Mouse (Mus musculus): Measurements from ENCODE around the gene B4gat1. TPM values are rescaled to one million over a fixed set of nuclear protein-coding genes. Genes with fewer than 3 reads are reported as not detected.

The B4gat1 gene
- total and polyA plus RNA-seq, 2 experiments: 11.8 to 20.1 TPM

GRCm38 (mm10) chr19:5079279-5079678 lies 40.7 kb downstream of the B4gat1 start:
- H3K4me1 ChIP-seq (ENCODE audit: control insufficient read depth, insufficient read depth, low read length): no peaks in the 10 kb centered on the region
- H3K27me3 ChIP-seq (ENCODE audit: control insufficient read depth, insufficient read depth, low read length): peaks cover 11% of the 10 kb centered on the region
- 87% methylated on average over 1 of the region's 1 CpGs for WGBS
- no peak for TF ChIP-seq CTCF (IDR thresholded peaks at IDR 0.05; ENCODE audit: low read depth, low read length)
- TF ChIP-seq POLR2A (IDR thresholded peaks at IDR 0.05; ENCODE audit: extremely low read depth, insufficient read depth, low read length): no peak
- no peak for DNase-seq (ENCODE audit: extremely low read depth, low read depth, low spot score)
- no peak overlapping the region for H3K4me3 ChIP-seq (ENCODE audit: insufficient read depth, low read depth, low read length)
- no peaks in the 10 kb centered on the region for H3K79me2 ChIP-seq (ENCODE audit: control insufficient read depth, insufficient read depth, low read length)
- no peaks in the 10 kb centered on the region for H3K36me3 ChIP-seq (ENCODE audit: control insufficient read depth, insufficient read depth, low read length)
- no peak overlapping the region for H3K27ac ChIP-seq (replicated peaks; ENCODE audit: insufficient read depth, low read depth, low read length)
- no peak overlapping the region for H3K9ac ChIP-seq (ENCODE audit: low read depth, low read length)

DNA sequence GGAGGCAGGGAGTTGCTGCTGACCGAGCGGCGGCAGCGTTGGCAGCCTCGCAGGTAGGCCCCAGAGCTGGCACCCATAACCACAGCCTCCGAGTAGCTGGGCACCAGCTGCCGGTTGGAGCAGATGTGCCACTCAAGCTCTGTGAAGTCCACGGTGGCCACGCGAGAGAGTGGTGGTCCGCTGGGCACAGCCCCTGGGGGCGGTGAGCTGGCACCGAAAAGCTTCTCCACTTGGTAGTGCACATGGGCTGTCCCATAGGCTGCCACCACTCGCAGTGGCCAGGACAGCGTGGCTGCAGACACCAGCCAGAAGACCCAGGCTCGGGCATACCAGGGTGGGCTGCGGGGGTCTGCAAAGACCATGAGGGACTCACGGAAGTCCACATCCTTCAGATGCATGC lies 43.4 kb downstream of the B4gat1 start:
- TF ChIP-seq POLR2A (IDR thresholded peaks at IDR 0.05; ENCODE audit: extremely low read depth, insufficient read depth, low read length) (no peak), CTCF (IDR thresholded peaks at IDR 0.05; ENCODE audit: low read depth, low read length) (no peak)
- Histone ChIP-seq H3K79me2 (ENCODE audit: control insufficient read depth, insufficient read depth, low read length) (no peaks in the 10 kb centered on the region), H3K4me1 (ENCODE audit: control insufficient read depth, insufficient read depth, low read length) (peaks cover 3% of the 10 kb centered on the region; the same call in 1 of the 2 replicates), H3K27me3 (ENCODE audit: control insufficient read depth, insufficient read depth, low read length) (peaks cover 16% of the 10 kb centered on the region), H3K27ac (replicated peaks; ENCODE audit: insufficient read depth, low read depth, low read length) (no peak overlapping the region), H3K9ac (ENCODE audit: low read depth, low read length) (no peak overlapping the region), H3K36me3 (ENCODE audit: control insufficient read depth, insufficient read depth, low read length) (no peaks in the 10 kb centered on the region), H3K4me3 (ENCODE audit: insufficient read depth, low read depth, low read length) (no peak overlapping the region)
- 50% methylated on average over 18 of the region's 18 CpGs for WGBS
- no peak for DNase-seq (ENCODE audit: extremely low read depth, low read depth, low spot score)

DNA sequence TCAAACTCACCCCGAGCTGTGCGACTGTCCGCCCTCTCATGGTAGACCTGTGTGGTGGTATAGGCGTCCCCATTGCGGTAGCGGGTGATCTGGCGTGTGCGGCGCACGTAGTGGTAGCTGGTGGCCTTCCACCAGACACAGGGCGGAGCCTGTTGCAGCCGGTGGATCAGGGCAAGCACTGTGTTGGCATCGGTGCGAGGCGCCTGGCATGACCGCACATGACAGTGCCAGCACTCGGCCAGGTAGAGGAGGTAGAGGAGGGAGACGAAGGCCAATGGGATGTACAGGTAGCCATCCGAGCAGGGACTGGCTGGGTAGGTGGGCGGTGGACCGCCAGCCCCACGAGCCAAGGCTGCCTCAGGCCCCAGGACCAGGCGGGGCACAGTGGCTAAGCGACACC lies 44.0 kb downstream of the B4gat1 start:
- H3K79me2 ChIP-seq (ENCODE audit: control insufficient read depth, insufficient read depth, low read length): no peaks in the 10 kb centered on the region
- TF ChIP-seq POLR2A (IDR thresholded peaks at IDR 0.05; ENCODE audit: extremely low read depth, insufficient read depth, low read length) (no peak), CTCF (IDR thresholded peaks at IDR 0.05; ENCODE audit: low read depth, low read length) (no peak)
- DNase-seq (ENCODE audit: extremely low read depth, low read depth, low spot score): no peak
- peaks cover 16% of the 10 kb centered on the region for H3K27me3 ChIP-seq (ENCODE audit: control insufficient read depth, insufficient read depth, low read length)
- H3K9ac ChIP-seq (ENCODE audit: low read depth, low read length): no peak overlapping the region
- H3K4me3 ChIP-seq (ENCODE audit: insufficient read depth, low read depth, low read length): no peak overlapping the region
- no peaks in the 10 kb centered on the region for H3K36me3 ChIP-seq (ENCODE audit: control insufficient read depth, insufficient read depth, low read length)
- peaks cover 5% of the 10 kb centered on the region for H3K4me1 ChIP-seq (ENCODE audit: control insufficient read depth, insufficient read depth, low read length)
- H3K27ac ChIP-seq (replicated peaks; ENCODE audit: insufficient read depth, low read depth, low read length): no peak overlapping the region
- WGBS: 52% methylated on average over 24 of the region's 24 CpGs

DNA sequence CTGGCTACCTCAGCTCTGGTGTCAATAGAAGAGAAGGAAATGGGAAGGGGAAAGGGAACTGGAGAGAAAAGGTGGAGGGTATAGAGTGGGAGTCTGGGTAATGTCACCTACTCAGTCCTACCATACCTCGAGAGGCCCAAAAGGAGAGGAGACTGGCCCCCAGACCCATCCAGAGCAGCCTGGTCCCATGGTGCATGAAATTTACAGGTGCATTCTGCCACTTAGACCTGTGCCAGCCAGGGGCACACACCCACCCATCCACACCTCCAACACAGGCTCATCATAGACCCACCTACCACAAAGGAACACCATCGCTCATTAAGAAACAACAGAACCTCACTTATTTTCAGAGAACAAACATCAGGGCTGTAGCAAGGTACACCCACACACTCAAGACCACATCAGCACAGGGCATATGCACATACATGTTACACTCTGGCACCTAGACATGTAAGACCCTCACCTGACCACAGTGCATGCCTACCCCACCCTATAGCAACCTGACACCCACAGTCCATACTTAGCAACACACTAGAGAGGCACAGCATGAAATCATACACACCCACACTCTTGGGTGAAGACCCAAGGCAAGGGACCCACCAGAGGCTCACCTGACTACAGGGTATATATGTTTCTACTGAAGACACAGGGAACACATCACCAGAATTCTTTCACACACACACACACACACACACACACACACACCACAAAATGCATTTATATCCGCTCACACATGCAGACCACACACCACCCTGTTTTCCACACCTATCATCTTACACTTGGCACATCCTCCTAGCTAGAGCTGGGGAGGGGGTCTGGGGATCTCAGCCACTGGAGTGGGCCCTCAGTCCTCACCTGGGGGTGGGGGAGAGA lies 45.6 kb downstream of the B4gat1 start:
- no peak for TF ChIP-seq POLR2A (IDR thresholded peaks at IDR 0.05; ENCODE audit: extremely low read depth, insufficient read depth, low read length)
- no peak for TF ChIP-seq CTCF (IDR thresholded peaks at IDR 0.05; ENCODE audit: low read depth, low read length)
- H3K27ac ChIP-seq (replicated peaks; ENCODE audit: insufficient read depth, low read depth, low read length): no peak overlapping the region
- DNase-seq (ENCODE audit: extremely low read depth, low read depth, low spot score): no peak
- no peak overlapping the region for H3K4me3 ChIP-seq (ENCODE audit: insufficient read depth, low read depth, low read length)
- peaks cover 10% of the 10 kb centered on the region for H3K4me1 ChIP-seq (ENCODE audit: control insufficient read depth, insufficient read depth, low read length)
- no peaks in the 10 kb centered on the region for H3K79me2 ChIP-seq (ENCODE audit: control insufficient read depth, insufficient read depth, low read length)
- H3K36me3 ChIP-seq (ENCODE audit: control insufficient read depth, insufficient read depth, low read length): no peaks in the 10 kb centered on the region
- no peak overlapping the region for H3K9ac ChIP-seq (ENCODE audit: low read depth, low read length)
- WGBS: 71% methylated on average over 3 of the region's 3 CpGs
- H3K27me3 ChIP-seq (ENCODE audit: control insufficient read depth, insufficient read depth, low read length): peaks cover 16% of the 10 kb centered on the region

GRCm38 (mm10) chr19:5084834-5085144 lies 46.2 kb downstream of the B4gat1 start:
- peak overlapping the region; percentile 71; the same call in 1 of the 2 replicates for H3K9ac ChIP-seq (ENCODE audit: low read depth, low read length)
- no peaks in the 10 kb centered on the region for H3K36me3 ChIP-seq (ENCODE audit: control insufficient read depth, insufficient read depth, low read length)
- peaks cover 16% of the 10 kb centered on the region for H3K27me3 ChIP-seq (ENCODE audit: control insufficient read depth, insufficient read depth, low read length)
- peaks cover 11% of the 10 kb centered on the region for H3K4me1 ChIP-seq (ENCODE audit: control insufficient read depth, insufficient read depth, low read length)
- peak overlapping the region; percentile 69; the same call in 1 of the 2 replicates for H3K4me3 ChIP-seq (ENCODE audit: insufficient read depth, low read depth, low read length)
- WGBS: 6% methylated on average over 15 of the region's 15 CpGs
- H3K79me2 ChIP-seq (ENCODE audit: control insufficient read depth, insufficient read depth, low read length): no peaks in the 10 kb centered on the region
- no peak overlapping the region for H3K27ac ChIP-seq (replicated peaks; ENCODE audit: insufficient read depth, low read depth, low read length)
- no peak for DNase-seq (ENCODE audit: extremely low read depth, low read depth, low spot score)
- TF ChIP-seq CTCF (IDR thresholded peaks at IDR 0.05; ENCODE audit: low read depth, low read length) (no peak), POLR2A (IDR thresholded peaks at IDR 0.05; ENCODE audit: extremely low read depth, insufficient read depth, low read length) (no peak)
